Mouse (Mus musculus): Measurements from ENCODE around the gene Methig1. TPM values are rescaled to one million over a fixed set of nuclear protein-coding genes. Genes with fewer than 3 reads are reported as not detected.
A peak's percentile ranks its signal among the peaks of the same experiment; 100 is the strongest.

Gene Methig1
- total RNA-seq, 4 experiments from 2014 or later = 0.45 TPM; not detected in 3

DNA sequence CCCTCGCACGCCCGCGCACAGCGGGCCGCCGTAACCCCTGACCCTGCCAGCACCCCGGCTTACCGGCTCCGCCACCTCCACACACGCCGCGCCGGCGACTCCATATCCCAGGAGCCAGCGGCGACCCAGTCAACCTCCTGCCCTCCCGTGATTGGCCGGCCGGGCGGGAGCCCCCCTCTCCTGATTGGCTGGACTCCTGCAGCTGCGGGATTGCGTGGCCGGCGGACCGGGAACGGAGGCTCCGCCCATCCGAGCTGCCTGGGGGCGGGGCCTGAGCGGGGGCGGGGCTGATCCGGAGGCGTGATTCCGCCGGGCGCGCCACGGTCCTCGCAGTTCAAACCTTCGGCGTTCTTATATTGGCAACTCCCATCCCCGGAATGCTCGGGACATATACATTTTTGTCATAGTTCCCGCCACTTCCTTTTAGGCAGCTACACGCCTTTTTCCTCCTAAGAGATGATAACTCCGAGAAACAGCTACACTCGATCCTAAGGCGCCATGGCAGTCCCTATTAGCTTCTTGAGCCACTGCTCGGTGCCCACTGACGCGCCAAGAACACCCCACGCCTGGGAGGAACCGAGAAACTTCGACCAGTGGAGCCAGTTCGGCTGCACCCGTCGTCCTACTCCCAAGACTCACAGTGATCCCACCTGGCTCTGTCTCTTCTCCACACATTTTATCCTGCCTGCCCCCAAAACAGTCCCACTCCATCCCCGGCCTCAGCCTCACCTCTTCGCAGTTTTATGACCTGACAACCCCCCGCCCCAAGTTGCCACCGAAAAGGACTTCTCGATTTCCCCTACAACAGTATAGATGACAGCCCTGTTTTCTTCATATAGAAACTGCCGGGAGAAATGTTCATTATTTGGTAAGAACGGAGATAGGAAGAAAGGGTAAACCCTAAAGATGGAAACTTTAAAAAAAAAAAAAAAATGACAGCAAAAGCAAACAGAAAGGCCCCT lies 70.2 kb downstream of the Methig1 start:
- DNase-seq (ENCODE audit: low spot score in 2 of 2) = peak; percentile 94 to 96

DNA sequence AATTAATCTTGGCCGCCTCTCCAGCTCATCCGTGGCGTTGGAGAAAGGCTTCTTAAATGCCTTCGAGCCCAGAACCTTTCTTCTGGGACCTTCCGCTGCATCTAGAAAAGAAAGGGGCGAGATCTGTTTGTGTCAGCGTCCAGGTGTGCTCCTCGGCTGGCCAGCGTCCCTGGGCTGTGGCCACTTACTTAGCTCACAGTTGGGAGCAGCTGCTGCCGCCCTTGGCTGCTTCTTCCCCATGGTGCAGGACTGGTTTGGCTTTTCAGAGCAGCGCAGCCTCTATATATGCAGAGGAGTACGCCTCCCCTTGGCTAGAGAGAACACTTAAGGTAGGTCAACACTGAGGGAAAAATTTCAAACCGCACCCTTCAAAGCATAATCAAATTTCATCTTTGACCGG lies 71.0 kb downstream of the Methig1 start:
- DNase-seq (ENCODE audit: low spot score in 2 of 2) = peak in 1 of 2 experiments; percentile 22

DNA sequence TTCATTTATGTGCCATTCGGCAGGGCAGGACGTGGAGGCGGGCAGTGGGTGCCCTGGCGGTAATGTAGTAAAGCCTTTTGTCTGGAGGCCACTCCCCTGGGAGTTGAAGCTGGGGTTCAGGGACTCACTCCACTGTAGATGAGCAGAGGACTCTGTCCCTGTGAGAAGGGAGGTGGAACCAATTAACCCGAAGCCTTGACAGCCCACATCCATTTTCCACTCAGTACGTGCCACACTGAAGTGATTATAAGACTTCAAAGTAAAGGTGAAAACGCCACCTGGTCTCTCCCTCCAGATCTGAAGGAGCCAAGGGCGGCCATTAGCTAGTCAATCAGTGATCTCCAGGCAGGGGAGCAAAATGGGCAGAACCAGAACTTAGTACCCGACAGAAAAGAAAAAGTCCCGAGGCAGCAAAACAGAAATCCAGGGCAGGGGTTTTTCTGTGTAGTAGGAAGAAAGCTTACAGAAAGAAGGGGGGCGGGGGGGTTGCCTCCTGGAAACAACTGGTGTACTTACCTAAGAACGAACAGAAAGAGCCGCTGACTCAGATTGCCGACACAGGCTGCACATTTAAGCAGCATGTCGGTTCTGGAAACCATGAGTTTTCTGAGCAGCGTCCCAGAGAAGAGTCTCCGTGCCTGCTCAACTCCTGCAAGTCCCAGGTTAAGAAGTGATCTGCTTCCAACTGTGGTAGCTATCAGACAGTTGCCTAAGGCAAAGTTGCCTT lies 71.6 kb downstream of the Methig1 start, which contains the start of gene Slc11a2:
TSS of gene Slc11a2 (minus strand) at position 677 of the 727 bp plus-strand sequence.
- DNase-seq (ENCODE audit: low spot score in 2 of 2) = no peak

DNA sequence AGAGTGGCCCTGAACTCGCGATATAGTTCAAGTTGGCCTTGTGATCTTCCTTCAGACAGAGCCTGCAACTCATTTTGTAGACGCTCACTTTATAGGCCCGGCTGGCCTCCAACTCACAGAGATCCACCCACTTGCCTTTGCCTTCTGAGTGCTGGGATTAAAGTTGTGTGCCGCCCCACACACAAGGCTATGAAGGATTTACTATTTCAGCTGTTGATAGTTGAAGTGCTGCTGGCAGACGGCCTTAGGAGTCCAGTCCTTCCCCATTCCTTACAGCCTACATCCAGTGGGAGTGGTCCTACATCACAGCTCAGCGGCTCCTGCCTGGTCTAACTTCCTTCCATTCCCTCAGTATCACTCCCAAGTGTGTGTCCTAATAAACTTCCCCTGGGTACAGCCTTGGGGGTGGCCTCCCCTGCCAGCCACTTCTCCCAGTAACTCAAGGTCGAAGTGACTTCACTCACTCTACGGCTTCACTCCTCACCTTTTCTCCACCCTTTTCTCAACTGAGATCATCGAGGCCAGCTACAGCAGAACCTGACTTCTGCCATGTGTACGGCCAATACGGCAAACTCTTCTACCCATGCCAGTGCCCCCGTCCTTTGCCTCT lies 75.5 kb downstream of the Methig1 start:
- no peak for DNase-seq (ENCODE audit: low spot score in 2 of 2)

DNA sequence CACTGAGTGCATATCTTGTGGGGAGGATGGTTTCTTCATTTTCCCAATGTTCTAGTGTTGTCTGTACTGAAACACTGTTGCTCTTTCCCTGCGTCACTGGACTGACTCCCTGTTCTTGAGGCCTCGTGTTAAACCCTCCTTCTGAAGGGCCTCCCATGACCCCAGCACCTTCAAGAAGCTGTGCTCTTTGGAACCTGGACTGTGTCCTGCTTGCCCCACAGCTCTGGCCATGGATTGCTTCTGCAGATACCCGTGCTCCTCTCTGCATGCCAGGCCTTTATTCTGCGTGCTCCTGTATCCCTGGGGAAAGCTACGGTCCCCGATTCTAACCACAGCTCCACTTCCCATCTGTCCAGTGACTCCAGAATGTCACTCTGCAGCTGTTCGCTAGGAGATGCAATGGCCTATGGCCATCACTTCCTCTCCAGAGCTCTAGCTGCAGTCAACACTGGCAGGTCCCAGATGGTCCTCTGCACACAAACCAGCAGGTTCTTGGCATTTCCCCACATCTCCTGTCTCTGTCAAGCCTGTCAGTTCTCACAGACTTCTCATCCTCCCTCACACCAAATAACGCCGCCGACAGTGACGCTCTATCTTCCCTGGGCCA lies 77.1 kb downstream of the Methig1 start:
- no peak for DNase-seq (ENCODE audit: low spot score in 2 of 2)

DNA sequence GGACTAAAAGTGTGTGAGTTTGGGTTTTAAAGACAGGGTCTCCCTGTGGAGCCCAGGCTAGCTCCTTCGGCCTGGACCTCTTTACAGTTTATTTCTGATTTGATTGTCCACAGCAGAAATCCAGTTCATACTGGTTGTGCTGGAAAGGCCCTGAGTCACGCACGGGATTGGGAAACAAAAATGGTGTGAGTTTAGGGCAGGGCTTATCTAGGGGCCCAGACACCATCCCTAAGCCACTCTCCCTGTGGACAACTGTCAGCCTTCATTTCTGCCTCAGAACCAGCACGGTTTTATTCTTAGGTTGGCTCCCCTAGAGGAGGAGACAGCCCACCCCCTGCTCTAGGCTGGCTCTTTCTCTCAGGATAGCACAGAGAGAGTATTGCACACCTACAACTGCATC lies 80.3 kb downstream of the Methig1 start:
- no peak for DNase-seq (ENCODE audit: low spot score in 2 of 2)

Other genes with a start within 250 kb of the Methig1 start
- 10 to 100 TPM; 48.3 to 65.5 (median 60.5) TPM for gene Atf1, start 125.3 kb upstream of the Methig1 start, total RNA-seq (2022)
- not detected for gene Tmprss12, start 72.3 kb upstream of the Methig1 start, total RNA-seq (2022)
- gene Mettl7a1, start 49.0 kb upstream of the Methig1 start, total RNA-seq (2022) = 10 to 100 TPM; 37.7 to 45.7 (median 44.6) TPM
- gene Mettl7a3, start 18.2 kb upstream of the Methig1 start, total RNA-seq (2022) = under 1 TPM in 3 of 4 experiments, not detected in 1; 0.17 to 0.43 (median 0.22) TPM
- gene Mettl7a2, start 51 bp downstream of the Methig1 start, total RNA-seq (2022) = 1 to 10 TPM in 1 of 4 experiments, under 1 TPM in 3; 0.77 to 1.0 (median 0.91) TPM
- not detected for gene Higd1c, start 11.4 kb downstream of the Methig1 start, total RNA-seq (2022)
- gene Gm5475, start 69.0 kb downstream of the Methig1 start, total RNA-seq (2022) = under 1 TPM in 1 of 4 experiments, not detected in 3; 0.12 TPM
- 10 to 100 TPM; 31.0 to 39.7 (median 36.9) TPM for gene Slc11a2, start 71.9 kb downstream of the Methig1 start, total RNA-seq (2022)
- gene Letmd1, start 115.9 kb downstream of the Methig1 start, total RNA-seq (2022) = 1 to 10 TPM; 6.6 to 7.9 (median 7.0) TPM
- gene Csrnp2, start 142.3 kb downstream of the Methig1 start, total RNA-seq (2022) = 1 to 10 TPM; 2.6 to 4.0 (median 3.4) TPM
- 10 to 100 TPM in 2 of 4 experiments, 1 to 10 TPM in 2; 7.9 to 11.6 (median 9.7) TPM for gene Tfcp2, start 198.9 kb downstream of the Methig1 start, total RNA-seq (2022)
- gene Pou6f1, start 246.8 kb downstream of the Methig1 start, total RNA-seq (2022) = 10 to 100 TPM; 14.7 to 16.6 (median 16.2) TPM